Mouse (Mus musculus): ENCODE measurements at regions not wholly inside any gene's neighbourhood (a gene's known extent, or its start where the extent isn't known, plus 50 kb on each side); places are given as distances from the start of the nearest gene placed in this dataset.
A peak's percentile ranks its signal among the peaks of the same experiment; 100 is the strongest.
"Not testable (repeated sequence)": the region's sequence is repeated elsewhere in the genome, so short reads cannot be mapped to it uniquely, and the experiment has no call there.

- WGBS = 57% methylated on average over 21 of the region's 21 CpGs
- H3K4me3 ChIP-seq (ENCODE audit: low read length); H3K4me2 ChIP-seq (ENCODE audit: low read depth, low read length); H3K27ac ChIP-seq (ENCODE audit: low read length); H3K4me1 ChIP-seq (replicated peaks; ENCODE audit: control insufficient read depth, insufficient read depth, low read length); ATAC-seq (ENCODE audit: low read depth); H3K9me3 ChIP-seq (ENCODE audit: control insufficient read depth, low read length); H3K27me3 ChIP-seq (ENCODE audit: control insufficient read depth, insufficient read depth, low read depth, low read length); H3K9ac ChIP-seq (ENCODE audit: low read length); H3K36me3 ChIP-seq (ENCODE audit: control insufficient read depth, insufficient read depth, low read length): not testable (repeated sequence)
Observed at GRCm38 (mm10) chrX:103129347-103129746, 57.1 kb downstream of the Nap1l2 start.

GRCm38 (mm10) chrX:103109181-103109580 lies 77.3 kb downstream of the Nap1l2 start:
- no peaks in the 10 kb centered on the region for H3K36me3 ChIP-seq (ENCODE audit: control insufficient read depth, insufficient read depth, low read length)
- 0% methylated on average over 1 of the region's 1 CpGs for WGBS
- no peak overlapping the region for H3K27ac ChIP-seq (ENCODE audit: low read length)
- no peak overlapping the region for H3K4me2 ChIP-seq (ENCODE audit: low read depth, low read length)
- ATAC-seq (ENCODE audit: low read depth) = no peak
- no peaks in the 10 kb centered on the region for H3K9me3 ChIP-seq (ENCODE audit: control insufficient read depth, low read length)
- no peaks in the 10 kb centered on the region for H3K27me3 ChIP-seq (ENCODE audit: control insufficient read depth, insufficient read depth, low read depth, low read length)
- no peaks in the 10 kb centered on the region for H3K4me1 ChIP-seq (replicated peaks; ENCODE audit: control insufficient read depth, insufficient read depth, low read length)
- H3K4me3 ChIP-seq (ENCODE audit: low read length) = no peak overlapping the region
- H3K9ac ChIP-seq (ENCODE audit: low read length) = no peak overlapping the region

GRCm38 (mm10) chrX:103067730-103068621 lies 118.5 kb downstream of the Nap1l2 start:
- H3K4me1 ChIP-seq (replicated peaks; ENCODE audit: control insufficient read depth, insufficient read depth, low read length) = not testable (repeated sequence)

GRCm38 (mm10) chrX:103067107-103067506 lies 119.3 kb downstream of the Nap1l2 start:
- not testable (repeated sequence) for H3K4me2 ChIP-seq (ENCODE audit: low read depth, low read length); ATAC-seq (ENCODE audit: low read depth); H3K27me3 ChIP-seq (ENCODE audit: control insufficient read depth, insufficient read depth, low read depth, low read length); H3K9me3 ChIP-seq (ENCODE audit: control insufficient read depth, low read length); H3K4me1 ChIP-seq (replicated peaks; ENCODE audit: control insufficient read depth, insufficient read depth, low read length); H3K9ac ChIP-seq (ENCODE audit: low read length); H3K27ac ChIP-seq (ENCODE audit: low read length); H3K36me3 ChIP-seq (ENCODE audit: control insufficient read depth, insufficient read depth, low read length); H3K4me3 ChIP-seq (ENCODE audit: low read length)
- WGBS = no CpG with 5 or more reads among the region's 45 CpGs

More at GRCm38 (mm10) chrX:103067730-103068621, 118.5 kb downstream of the Nap1l2 start:
- not testable (repeated sequence) for H3K27me3 ChIP-seq (ENCODE audit: control insufficient read depth, insufficient read depth, low read depth, low read length); H3K4me3 ChIP-seq (ENCODE audit: low read length); H3K36me3 ChIP-seq (ENCODE audit: control insufficient read depth, insufficient read depth, low read length); H3K9me3 ChIP-seq (ENCODE audit: control insufficient read depth, low read length); H3K27ac ChIP-seq (ENCODE audit: low read length); H3K9ac ChIP-seq (ENCODE audit: low read length); H3K4me2 ChIP-seq (ENCODE audit: low read depth, low read length)
- WGBS = no CpG with 5 or more reads among the region's 50 CpGs
- peak; percentile 65 for ATAC-seq (ENCODE audit: low read depth)

GRCm38 (mm10) chrX:103026256-103027028 lies 98.3 kb downstream of the 1700018G05Rik start:
- WGBS = 13% methylated on average over 20 of the region's 22 CpGs
- H3K36me3 ChIP-seq (ENCODE audit: control insufficient read depth, insufficient read depth, low read length) = no peaks in the 10 kb centered on the region
- peak overlapping the region; percentile 79 for H3K27ac ChIP-seq (ENCODE audit: low read length)
- no peaks in the 10 kb centered on the region for H3K4me1 ChIP-seq (replicated peaks; ENCODE audit: control insufficient read depth, insufficient read depth, low read length)
- H3K9me3 ChIP-seq (ENCODE audit: control insufficient read depth, low read length) = no peaks in the 10 kb centered on the region
- H3K27me3 ChIP-seq (ENCODE audit: control insufficient read depth, insufficient read depth, low read depth, low read length) = no peaks in the 10 kb centered on the region
- H3K9ac ChIP-seq (ENCODE audit: low read length) = peak overlapping the region; percentile 59
- peak overlapping the region; percentile 54 for H3K4me2 ChIP-seq (ENCODE audit: low read depth, low read length)
- peak overlapping the region; percentile 52 for H3K4me3 ChIP-seq (ENCODE audit: low read length)
- ATAC-seq (ENCODE audit: low read depth) = peak; percentile 81

- WGBS = 28% methylated on average over 3 of the region's 3 CpGs
- H3K4me3 ChIP-seq (ENCODE audit: low read length); ATAC-seq (ENCODE audit: low read depth): not testable (repeated sequence)
Observed at GRCm38 (mm10) chrX:103025495-103025894, 97.3 kb downstream of the 1700018G05Rik start.

GRCm38 (mm10) chrX:103013425-103014057 lies 85.4 kb downstream of the 1700018G05Rik start:
- not testable (repeated sequence) for H3K9me3 ChIP-seq (ENCODE audit: control insufficient read depth, low read length)
- WGBS = no CpG with 5 or more reads among the region's 61 CpGs

More at GRCm38 (mm10) chrX:103025495-103025894, 97.3 kb downstream of the 1700018G05Rik start:
- not testable (repeated sequence) for H3K4me1 ChIP-seq (replicated peaks; ENCODE audit: control insufficient read depth, insufficient read depth, low read length); H3K27ac ChIP-seq (ENCODE audit: low read length); H3K9me3 ChIP-seq (ENCODE audit: control insufficient read depth, low read length); H3K36me3 ChIP-seq (ENCODE audit: control insufficient read depth, insufficient read depth, low read length); H3K9ac ChIP-seq (ENCODE audit: low read length); H3K27me3 ChIP-seq (ENCODE audit: control insufficient read depth, insufficient read depth, low read depth, low read length)
- H3K4me2 ChIP-seq (ENCODE audit: low read depth, low read length) = peak overlapping the region; percentile 54; the same call in 1 of the 2 replicates

GRCm38 (mm10) chrX:103012298-103013243 lies 84.4 kb downstream of the 1700018G05Rik start:
- H3K4me3 ChIP-seq (ENCODE audit: low read length); H3K36me3 ChIP-seq (ENCODE audit: control insufficient read depth, insufficient read depth, low read length); H3K27me3 ChIP-seq (ENCODE audit: control insufficient read depth, insufficient read depth, low read depth, low read length); H3K9ac ChIP-seq (ENCODE audit: low read length); H3K4me1 ChIP-seq (replicated peaks; ENCODE audit: control insufficient read depth, insufficient read depth, low read length); H3K4me2 ChIP-seq (ENCODE audit: low read depth, low read length); H3K9me3 ChIP-seq (ENCODE audit: control insufficient read depth, low read length); H3K27ac ChIP-seq (ENCODE audit: low read length): not testable (repeated sequence)
- no CpG with 5 or more reads among the region's 56 CpGs for WGBS
- peak; percentile 68 for ATAC-seq (ENCODE audit: low read depth)

More at GRCm38 (mm10) chrX:103013425-103014057, 85.4 kb downstream of the 1700018G05Rik start:
- peak; percentile 16; the same call in 1 of the 2 replicates for ATAC-seq (ENCODE audit: low read depth)
- not testable (repeated sequence) for H3K36me3 ChIP-seq (ENCODE audit: control insufficient read depth, insufficient read depth, low read length); H3K4me2 ChIP-seq (ENCODE audit: low read depth, low read length); H3K27ac ChIP-seq (ENCODE audit: low read length); H3K4me3 ChIP-seq (ENCODE audit: low read length); H3K9ac ChIP-seq (ENCODE audit: low read length); H3K4me1 ChIP-seq (replicated peaks; ENCODE audit: control insufficient read depth, insufficient read depth, low read length); H3K27me3 ChIP-seq (ENCODE audit: control insufficient read depth, insufficient read depth, low read depth, low read length)
